Mouse (Mus musculus): ENCODE results near the gene Adgrd1.

Adgrd1 gene

DNA sequence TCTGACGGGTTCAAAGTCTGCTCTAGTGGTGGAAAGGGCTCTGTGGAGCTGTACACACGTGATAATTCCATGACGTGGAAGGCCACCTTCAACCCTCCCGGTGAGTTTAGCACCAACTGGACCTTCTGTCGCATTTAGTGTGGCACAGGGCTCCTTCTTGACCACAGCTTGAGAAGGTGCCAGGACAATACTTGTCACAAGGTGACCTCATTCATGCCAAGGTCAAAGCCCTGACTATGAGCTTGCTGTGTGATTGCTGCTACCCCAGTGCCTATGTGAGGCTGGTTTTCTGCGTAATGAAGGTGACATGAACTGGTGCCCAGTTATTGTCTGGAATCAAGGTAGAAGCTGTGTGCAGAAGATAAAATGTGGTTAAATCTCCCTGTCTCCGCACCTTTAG lies 25.9 kb downstream of the Adgrd1 start:
- TF ChIP-seq GATA4 (IDR thresholded peaks at IDR 0.05; ENCODE audit: insufficient replicate concordance, low read length), result no peak

DNA sequence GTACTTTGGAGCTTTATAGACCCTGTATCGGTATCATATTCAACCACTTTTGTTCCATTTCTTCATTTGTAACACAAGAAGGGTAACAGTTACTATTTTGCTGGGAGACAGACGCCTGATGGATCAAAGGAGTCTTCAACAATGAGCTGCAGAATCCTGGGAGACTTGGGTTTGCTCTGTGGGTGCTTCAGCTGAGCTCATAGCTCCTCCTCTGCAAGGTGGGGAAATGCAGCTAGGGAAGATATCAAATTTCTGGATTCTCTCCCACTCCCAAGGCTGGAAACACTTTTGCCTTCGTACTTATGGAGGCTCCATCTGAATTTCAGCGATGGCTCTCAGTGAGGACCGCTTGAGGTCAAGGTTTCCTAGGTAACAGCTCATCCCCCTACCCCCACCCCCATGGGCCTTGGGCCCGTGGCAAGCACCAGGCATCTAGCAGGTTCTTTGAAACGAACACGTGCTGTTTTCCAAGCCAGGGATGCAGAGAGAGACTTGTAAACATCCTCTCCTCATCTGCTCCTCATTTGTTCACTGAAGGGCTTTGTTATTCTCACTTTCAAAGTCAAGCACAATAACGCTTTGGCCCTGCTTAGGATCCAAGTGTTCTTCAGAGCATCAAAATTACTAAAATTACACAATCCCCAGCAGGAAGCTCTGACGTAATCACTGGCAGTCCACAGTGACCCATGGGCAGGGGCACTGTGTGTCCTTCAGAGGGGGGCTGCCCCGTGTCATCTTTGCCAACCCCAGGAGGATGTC lies 27.7 kb downstream of the Adgrd1 start:
- no peak for TF ChIP-seq GATA4 (IDR thresholded peaks at IDR 0.05; ENCODE audit: insufficient replicate concordance, low read length)

DNA sequence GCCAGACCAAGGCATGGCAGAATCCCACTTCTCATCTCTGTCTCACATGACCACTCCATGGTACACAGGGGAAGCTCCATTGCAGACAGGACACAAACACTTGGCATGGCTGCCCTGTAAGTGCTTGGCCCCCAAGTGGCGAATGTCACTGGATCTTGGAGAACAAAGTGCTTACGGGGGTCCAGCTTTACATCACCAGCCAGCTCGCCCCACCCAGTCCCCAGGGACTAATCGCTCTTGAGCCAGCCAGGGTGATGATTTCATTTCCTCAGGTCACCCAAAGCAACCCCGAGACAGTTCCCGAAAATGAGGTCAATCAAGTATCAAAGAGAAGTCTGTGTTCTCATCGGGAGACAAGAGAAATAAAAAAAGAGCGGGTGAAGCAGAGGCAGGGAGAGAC lies 33.8 kb downstream of the Adgrd1 start:
- TF ChIP-seq GATA4 (IDR thresholded peaks at IDR 0.05; ENCODE audit: insufficient replicate concordance, low read length), result no peak

DNA sequence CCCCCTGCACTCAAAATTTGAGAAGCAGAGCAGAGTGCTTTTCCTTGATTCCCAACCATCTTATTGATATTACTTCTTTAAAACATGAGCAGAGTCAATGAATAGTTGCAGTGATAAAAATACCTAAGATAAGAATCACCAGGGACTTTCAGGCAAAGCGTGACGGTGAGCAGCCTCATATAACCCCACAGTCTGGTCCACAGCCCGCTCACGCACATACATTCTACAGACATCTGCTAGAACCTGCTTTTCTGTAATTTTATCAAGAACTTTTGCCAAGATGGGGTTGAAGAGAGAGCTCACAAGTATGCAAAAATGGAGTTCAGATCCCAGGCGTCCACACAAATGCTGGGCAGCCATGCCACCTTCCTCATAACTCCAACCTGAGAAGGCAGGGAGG lies 40.9 kb downstream of the Adgrd1 start:
- TF ChIP-seq GATA4 (IDR thresholded peaks at IDR 0.05; ENCODE audit: insufficient replicate concordance, low read length), result no peak

DNA sequence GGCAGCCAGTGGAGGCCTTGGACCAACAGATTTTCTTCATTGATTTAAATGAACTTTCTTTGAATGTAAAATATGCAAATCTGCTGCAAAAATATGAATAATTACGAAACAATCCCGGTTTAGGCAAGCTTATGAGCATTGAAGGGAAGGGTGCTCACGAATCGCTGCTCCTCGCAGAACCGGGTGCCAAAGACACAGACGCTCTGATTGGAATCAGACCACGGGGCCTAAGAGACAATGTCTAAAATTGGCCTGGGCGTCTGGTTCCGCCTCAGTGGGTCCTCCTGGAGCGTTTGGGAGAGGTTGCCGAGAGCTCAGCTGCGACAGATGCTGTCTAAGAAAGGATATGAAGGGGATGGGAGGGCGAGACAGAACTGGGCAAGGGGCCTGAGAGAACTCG lies 42.0 kb downstream of the Adgrd1 start:
- TF ChIP-seq GATA4 (IDR thresholded peaks at IDR 0.05; ENCODE audit: insufficient replicate concordance, low read length), result no peak

DNA sequence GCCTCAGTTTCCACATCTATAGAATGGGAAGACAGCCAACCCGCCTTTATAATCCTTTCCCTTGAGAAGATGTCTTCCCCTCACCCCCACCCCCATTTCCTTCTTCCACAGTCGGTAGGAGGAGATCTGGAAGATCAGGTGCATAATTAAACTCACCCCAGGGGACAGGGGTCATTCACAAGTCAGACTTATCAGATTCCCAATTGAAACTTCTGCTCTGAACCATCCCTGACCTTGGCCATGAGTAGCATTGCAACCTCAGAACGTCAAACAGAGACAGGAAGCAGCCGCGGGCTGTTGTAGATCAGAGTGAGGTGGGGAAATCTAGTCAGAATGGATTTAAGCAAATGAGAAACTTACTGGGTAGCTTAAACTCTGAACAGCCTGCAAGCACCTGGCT lies 46.3 kb downstream of the Adgrd1 start:
- no peak for TF ChIP-seq GATA4 (IDR thresholded peaks at IDR 0.05; ENCODE audit: insufficient replicate concordance, low read length)

DNA sequence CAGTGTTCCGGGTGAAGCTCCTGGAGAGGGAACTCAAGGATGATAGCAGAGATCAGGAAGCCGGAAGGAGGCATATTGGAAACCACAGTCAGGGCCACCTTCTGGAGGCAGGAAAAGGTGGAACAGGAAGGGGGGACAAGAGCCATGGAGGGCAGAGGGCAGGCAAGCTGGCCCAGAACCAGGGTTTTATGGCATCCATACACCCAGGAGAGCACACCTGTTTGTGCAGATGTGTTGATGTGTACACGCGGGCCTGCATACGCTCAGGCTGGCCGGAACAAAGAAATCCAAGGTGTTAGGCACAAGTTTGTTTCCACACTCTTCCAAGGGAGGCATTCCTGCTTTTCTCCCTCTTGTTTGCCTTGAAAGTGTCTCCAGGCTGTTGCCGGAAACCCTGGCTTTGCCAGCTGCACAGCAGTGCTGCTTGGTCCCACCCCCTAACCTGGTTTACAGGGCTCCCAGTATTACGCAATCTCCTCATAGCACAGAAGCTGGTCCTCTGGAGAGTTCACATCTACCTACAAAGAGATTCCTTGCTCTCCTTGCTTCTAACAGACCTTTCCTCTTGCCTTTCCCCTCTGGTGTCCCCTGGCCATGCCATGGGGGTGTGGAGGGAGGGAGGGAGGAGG lies 48.9 kb downstream of the Adgrd1 start:
- TF ChIP-seq GATA4 (IDR thresholded peaks at IDR 0.05; ENCODE audit: insufficient replicate concordance, low read length), result no peak

DNA sequence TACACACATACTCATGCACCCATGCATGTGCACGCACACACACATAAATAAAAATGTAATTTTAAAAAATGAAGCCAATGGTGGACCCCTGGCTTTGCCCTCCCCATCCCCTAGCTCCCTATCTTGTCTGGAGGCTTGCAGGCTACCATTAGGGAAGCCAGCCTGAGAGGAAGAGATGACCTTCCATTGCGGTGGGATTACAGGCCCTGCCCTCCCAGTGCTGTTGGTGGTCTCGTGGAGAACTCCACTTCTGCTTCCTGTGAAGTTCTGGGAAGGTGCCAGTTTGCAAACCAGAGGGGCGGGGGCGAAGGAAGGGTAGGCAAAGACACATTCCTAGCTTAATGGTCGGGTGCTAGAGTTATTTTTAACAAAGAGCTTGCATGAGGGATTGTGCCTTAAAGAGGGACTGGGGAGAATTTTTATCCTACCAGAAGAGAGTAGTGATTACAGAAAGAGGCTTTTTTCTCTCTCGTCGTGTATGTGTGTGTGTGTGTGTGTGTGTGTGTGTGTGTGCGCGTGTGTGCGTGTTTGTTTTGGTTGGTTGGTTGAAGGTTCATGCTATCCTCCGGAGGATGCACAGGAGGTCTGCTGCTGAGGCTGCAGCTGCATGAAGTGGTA lies 50.5 kb downstream of the Adgrd1 start:
- no peak for TF ChIP-seq GATA4 (IDR thresholded peaks at IDR 0.05; ENCODE audit: insufficient replicate concordance, low read length)

DNA sequence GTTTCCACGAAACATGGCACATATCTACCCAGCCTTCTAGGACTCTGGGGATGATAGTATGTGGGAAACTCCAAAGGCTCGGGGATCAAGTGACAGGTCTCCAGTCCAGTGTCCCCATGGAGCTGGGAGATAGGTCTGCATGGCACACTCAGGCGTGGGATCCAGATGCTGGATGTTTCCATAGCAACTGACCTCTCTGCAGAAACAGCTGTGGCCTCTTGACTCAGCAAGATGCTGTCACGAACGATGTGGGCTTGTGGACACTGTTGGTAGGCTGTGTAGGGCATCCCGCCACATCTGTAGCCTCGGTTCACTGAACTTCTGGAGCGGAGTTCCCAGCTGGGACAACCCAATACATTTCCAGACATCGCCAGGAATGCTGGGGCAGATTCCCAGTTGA lies 51.9 kb downstream of the Adgrd1 start:
- TF ChIP-seq GATA4 (IDR thresholded peaks at IDR 0.05; ENCODE audit: insufficient replicate concordance, low read length), result no peak

DNA sequence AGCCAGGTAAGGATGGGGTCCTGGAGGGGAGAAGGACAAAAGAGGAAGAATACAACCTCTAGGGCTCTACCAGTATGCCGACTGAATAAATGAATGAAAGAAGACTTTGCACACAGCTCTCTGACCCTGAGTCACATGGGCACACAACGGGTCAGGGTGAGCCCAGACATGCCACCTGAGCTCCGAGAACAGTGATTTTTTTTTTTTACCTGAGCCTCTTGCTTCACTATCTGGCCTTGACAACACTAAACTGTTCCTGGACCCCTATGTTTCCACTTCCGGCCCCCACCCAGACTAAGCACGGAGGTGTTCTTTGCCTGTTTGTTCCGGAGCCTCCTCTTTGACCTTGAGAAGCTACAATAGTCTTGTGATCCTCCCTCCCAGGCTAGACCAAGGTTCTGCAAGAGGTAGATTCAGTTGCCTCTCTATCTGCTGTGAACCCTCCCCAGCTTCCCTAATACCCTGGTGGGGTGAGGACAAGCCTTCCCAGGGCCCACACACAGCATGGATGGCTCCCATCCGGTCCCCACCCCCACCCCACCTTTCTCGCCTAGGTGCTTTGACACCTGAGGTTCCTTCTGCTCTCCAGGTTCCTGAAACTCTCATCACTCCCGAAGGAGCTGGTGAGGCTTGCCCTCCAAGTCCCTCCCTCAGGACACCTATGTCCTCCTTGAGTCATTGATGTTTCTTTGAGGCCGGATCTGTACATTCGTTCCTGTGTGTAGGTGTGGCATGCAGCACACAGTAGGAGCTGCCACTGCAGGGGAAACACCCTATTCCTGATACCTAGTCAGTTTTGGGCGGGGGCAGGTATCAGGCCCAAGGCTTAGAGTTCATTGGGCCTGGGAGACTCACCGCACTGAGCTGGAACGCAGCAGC lies 58.7 kb downstream of the Adgrd1 start:
- no peak for TF ChIP-seq GATA4 (IDR thresholded peaks at IDR 0.05; ENCODE audit: insufficient replicate concordance, low read length)

DNA sequence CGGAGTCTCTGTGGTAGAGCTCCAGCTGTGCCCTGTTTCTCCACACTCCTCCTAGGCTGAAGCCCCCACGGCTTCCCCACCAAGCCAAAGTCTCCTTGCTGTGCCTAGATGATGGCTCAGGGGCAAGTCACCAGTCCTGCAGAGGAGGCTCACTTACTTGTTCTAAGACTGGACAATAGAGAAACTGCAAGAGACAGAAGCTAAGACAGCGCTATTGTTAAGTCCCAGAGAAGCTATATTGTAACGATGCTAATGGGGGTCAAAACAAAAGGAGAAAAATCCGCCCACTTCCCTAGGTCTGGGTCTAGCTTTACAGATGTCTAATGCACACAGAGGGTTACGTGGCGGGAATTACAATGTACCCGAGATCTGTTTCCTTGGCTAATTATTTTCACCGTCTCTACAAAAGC lies 59.4 kb downstream of the Adgrd1 start:
- no peak for TF ChIP-seq GATA4 (IDR thresholded peaks at IDR 0.05; ENCODE audit: insufficient replicate concordance, low read length)

DNA sequence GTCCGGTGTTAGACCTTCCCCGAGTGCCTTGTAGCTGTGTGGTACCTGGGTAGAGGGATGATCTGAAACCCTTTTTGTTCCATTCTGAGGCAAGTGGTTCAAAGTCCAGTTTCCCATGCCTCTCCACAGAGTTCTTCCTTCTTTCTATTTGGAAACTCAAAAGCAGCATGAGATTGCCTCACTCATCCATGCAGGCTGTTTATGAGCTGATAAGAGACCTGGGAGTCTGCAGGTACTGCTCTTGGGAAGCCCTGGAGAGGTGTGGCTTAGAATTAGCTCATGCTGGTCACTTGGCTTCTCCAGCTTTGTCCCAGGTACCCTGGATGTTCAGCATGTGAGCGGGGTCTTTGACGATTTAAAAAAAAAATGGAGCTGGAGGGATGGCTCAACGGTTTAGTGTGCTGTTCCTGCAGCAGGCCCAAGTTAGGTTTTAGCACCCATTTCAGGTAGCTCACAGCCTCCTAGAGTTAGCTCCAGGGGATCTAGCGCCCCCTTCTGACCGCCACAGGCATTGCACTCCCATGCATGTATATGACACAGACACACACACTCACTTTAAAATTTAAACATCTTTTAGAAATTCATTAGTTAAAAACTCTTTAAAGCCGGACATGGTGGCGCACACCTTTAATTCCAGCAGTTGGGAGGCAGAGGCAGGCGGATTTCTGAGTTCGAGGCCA lies 65.0 kb downstream of the Adgrd1 start:
- no peak for TF ChIP-seq GATA4 (IDR thresholded peaks at IDR 0.05; ENCODE audit: insufficient replicate concordance, low read length)

DNA sequence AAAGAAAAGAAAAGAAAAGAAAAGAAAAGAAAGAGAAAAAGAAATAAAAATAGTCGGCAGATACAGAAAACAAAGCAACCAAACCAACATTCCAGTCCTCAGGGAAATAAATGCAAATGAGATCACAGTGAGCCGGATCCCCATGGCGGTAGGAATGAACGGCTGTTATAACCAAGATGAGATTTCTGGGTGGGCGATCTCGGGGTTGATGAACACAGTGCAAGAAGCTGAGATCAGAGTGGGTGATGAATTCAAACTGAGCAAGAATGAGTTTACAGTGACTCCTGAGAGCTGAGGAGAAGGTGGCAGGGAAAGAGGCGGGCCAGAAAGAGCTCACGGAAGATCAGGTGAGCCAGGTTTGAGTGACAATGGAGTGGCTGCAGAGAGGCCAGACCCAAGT lies 66.9 kb downstream of the Adgrd1 start:
- no peak for TF ChIP-seq GATA4 (IDR thresholded peaks at IDR 0.05; ENCODE audit: insufficient replicate concordance, low read length)

DNA sequence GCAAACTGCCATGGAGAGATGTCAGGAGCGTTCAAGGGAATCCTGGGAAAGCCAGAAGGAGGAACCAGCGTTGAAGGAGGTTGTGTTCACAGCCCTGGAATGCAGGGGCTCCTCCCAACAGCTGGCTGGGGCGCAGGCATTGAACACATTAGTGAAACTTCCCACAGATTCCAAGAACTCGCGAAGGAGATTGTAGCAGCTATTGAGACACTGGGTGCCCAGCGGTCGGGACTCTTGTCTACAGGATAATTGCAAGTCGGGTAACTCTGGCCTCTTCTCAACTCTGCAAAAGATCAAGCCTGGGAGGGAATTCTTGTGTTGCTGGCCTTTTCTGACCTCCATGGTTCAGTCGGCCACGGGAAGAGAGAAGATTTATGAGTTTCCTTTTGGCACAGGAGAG lies 67.5 kb downstream of the Adgrd1 start:
- TF ChIP-seq GATA4 (IDR thresholded peaks at IDR 0.05; ENCODE audit: insufficient replicate concordance, low read length), result no peak

All from liver, adult (tissue).